Mouse (Mus musculus) testis, postnatal 14 days (tissue): ENCODE results near the gene Gm8082.
"Not testable (repeated sequence)": the region's sequence is repeated elsewhere in the genome, so short reads cannot be mapped to it uniquely, and the experiment has no call there.

Experiments
- DNase-seq: peaks from one replicate; pipeline ENCODE4 v3.0.0; 2021; ENCODE audit warnings: low spot score

The Gm8082 gene

DNA sequence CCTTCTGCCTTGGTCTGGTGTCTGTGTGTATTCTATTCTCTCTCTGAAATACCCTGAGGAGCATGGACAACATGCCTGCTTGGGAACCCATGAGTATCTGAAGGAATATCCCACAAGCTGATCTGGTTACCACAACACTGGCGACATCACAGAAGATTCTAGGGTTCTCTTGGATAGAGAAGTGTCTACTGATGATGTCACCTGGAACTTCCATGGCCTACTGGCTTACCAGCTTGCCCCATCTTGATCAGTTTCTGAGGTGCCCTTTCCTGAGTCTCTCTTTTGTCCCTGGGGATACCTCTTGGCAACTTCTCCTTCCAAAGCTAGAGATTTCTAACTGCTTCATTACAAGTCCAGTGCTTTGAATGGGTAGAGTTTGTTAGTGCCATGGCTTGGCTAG lies at the start of gene Gm8082:
Gene Gm8082, minus strand, starts transcription at position 101 of the 400 bp plus-strand sequence.
- not testable (repeated sequence) for DNase-seq

DNA sequence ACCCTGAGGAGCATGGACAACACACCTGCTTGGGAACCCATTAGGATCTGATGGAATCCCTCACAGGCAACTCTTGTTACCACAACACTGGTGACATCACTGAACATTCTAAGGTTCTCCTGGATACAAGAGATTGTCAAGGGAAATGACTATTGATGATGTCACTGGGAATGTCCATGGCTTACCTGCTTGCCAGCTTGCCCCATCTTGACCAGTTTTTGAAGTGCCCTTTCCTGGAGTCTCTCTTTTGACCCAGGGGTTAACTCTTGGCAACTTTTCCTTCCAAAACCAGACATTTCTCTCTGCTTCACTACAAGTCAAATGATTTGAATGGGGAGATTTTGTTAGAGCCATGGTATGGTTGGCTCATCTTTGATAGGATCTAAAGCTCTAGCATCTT lies 22.1 kb upstream of the Gm8082 start, which contains the start of gene Gm10376:
Gene Gm10376, minus strand, starts transcription at position 101 of the 400 bp plus-strand sequence.
- DNase-seq: not testable (repeated sequence)
